Mouse (Mus musculus): ENCODE measurements around the gene Fbp2. TPM values are rescaled to one million over a fixed set of nuclear protein-coding genes. Genes with fewer than 3 reads are reported as not detected.
"Not testable (repeated sequence)": the region's sequence is repeated elsewhere in the genome, so short reads cannot be mapped to it uniquely, and the experiment has no call there.

Fbp2 gene
- total RNA-seq, 2 experiments from 2014 or later, result 37.0 to 40.0 TPM

DNA sequence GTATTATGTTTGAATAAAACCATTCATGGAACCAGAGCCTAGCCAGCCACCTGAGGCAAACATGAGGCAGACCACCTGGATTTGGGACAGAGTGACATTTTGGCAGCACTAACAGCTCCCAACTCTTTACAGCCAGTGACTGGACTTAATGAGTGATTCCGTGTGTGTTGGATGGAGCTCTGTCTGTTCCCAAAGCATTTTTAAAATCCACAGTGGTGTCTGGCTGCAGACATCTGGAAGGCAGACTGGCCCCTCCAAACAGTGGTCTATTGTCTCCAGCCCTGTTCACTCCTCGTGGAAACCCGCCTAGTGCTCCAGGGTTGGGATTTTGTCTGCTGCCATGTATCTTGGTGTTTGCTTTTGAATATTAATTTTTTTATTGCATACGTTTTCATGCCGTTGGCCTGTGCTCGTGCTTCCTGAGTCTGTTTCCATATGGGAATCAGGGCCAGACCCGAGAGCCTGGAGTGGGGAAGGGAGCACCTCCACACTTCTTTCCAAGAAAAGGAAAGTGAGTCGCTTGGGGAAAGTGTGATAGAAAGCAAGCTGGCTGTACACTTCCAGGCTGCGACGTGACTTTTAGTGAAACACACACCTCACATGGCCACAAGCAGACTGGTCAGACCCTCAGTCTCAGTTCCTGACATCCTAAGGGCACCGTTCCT, 7.6 kb upstream of the Fbp2 start:
- DNase-seq, result no peak
- intact Hi-C loops (cut with DNase I), result no loop called here

DNA sequence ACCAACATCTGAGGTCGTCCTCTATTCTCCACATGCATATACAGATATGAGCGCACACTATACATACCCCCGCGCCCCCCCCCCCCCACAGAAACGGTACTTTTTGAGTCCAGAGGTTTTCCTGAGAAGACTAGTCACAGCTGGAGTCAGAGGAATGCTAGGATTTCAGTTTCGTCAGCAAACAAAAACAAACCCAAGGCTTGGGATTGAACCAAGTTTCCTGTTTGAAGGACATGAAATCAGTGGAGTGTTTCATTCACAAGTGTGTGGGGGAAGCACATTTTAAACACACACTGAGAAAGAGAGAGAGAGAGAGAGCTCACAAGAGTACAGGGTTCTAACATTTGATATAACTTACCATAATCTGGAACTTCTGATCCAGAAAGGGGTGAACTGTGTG, 5.5 kb upstream of the Fbp2 start:
- intact Hi-C loops (cut with DNase I), result no loop called here
- DNase-seq, result no peak

DNA sequence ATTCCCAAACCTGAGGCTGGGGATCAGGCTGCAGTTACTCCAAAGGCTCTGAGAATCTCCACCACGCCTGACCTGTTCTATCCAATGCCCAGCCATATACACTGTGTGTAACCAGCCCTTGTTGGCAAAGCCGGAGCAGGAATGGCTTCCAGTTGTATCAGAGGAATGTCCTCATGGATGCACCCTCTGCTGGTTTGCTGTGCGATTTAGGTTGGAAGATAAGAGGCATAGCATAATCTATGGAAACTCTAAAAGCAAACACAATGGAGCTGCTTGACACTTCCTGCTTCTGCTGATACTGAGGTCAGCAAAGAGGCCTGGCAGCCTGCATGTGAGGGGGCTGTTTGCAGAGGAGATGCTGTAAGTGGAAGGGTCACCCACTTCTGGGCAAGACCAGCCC, 4.7 kb upstream of the Fbp2 start:
- no peak for DNase-seq
- intact Hi-C loops (cut with DNase I), result no loop called here

DNA sequence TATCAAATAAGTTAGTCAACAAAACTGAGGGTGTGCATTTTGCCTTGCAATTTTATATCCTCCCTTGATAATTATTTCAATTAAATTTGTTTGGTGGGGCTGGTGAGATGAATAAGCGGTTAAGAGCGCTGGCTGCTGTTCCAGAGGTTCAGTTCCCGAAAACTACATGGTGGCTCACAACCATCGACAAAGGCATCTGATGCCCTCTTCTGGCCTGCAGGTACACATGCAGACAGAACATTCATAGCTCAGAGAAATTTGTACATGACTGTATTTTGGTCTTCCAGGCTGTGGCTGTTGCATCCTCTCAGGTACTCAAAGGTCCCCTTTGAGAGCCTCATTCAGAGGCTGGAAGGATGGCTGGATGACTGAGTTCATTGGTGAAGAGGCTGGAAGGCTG, 1.8 kb upstream of the Fbp2 start:
- DNase-seq, result no peak
- intact Hi-C loops (cut with DNase I), result no loop called here

DNA sequence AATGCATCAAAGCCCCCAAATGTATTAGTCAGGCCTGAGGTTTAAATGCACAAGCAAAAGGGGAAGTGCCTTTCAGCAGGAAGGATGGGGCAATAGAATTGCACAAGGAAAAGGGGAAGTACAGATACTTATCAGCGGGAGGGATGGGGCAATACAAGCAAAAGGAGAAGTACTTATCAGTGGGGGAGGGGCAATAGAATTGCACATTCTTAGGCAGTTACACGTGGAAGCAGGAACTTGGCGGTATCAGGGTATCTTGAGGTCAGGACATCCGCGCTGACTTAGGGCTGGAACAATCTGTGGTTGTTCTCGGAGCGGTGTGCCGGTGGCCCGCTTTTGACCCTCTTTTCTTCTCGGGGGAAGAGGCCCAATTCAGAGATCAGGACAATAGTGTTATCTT, 1.0 kb upstream of the Fbp2 start:
- DNase-seq, result not testable (repeated sequence)
- intact Hi-C loops (cut with DNase I), result loop anchor here (5.0 to 10.0 kb wide), 3 partner anchors 204 to 392 kb away; partner anchors contain the start of gene Gm49359

DNA sequence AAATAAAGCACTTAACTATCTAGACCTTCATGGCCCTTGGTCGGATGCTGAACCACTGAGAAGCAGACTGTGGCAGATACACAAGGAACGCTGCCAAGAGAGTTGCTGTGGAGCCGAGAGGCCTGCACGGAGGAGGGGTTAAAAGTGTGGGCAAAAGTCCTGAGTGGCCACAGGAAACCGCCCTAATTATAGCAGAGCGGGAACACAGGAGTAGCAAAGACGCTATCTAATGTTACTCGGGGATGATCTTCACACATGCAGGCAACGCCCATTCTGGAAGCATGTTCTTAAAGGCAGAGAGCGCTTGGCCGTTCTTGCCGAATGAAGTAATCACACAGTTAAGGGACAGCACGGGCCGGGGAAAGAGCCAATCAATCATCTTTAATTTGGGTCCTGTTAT, 1.4 kb downstream of the Fbp2 start:
- peak; percentile 23 to 31 for DNase-seq
- intact Hi-C loops (cut with DNase I), result loop anchor here (2.0 to 10.0 kb wide), 4 partner anchors 202 to 390 kb away; partner anchors contain the start of gene Gm49359

DNA sequence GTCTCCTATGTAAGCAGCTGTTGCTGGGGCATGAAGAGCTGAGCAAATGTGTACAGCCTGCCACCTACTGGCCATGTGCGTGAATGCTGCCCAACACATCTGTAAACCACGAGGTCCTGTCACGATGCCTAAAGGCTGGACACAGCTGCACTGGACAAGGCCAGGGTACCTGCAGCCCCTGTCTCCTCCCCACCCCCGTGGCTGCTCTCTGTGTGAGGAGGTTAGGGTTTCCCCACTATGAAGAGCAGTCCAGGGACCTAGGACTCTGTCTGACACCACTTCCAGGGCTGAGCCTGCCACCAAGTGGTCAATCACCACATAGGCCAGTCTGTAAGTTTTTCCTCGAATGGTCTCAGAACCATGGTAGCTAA, 1.9 kb downstream of the Fbp2 start:
- DNase-seq, result peak; percentile 75 to 84
- intact Hi-C loops (cut with DNase I), result loop anchor here (2.0 to 10.0 kb wide), 4 partner anchors 201 to 389 kb away; partner anchors contain the start of gene Gm49359

DNA sequence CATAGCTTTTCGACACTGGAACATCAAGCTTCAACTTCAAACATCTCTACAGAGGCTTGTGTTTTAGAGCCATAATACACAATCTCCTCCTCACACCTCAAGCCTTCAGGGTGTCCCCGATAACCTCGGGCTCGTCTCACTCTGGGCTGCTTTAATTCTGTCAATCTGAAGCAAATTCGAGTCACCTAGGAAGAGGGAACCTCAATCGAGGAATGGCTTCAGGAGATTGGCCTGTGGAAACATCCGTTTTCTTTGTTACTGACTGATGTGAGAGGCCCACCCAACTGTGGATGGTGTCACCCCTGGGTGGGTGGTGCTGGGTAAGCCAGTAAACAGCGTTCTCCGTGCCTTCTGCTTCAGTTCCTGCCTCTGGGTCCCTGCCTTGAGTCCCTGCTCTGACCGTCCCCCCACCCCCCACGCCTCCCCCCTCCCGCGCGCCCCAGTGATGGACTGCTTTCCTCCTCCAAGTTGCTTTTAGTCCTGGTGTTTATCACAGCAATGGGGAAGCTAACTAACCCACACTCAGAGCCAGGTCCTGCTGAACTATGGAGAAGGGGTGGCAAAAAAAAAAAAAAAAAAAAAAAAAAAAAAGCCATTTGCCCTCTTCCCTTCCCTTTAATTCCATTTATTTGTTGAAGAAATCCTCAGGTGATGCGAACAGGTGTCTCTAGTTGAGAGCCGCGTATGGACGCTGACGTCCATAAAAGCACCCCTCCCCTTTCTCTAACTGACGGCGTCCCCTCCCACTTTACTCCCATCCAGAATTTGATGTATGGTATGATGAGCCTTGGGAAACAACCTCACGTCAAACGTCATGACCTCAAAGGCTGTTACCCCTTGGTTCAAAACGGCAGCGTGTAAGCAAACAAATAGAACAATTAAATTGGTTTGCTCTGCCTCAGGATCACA, 2.6 kb downstream of the Fbp2 start:
- DNase-seq, result no peak
- intact Hi-C loops (cut with DNase I), result loop anchor here (1.0 to 10.0 kb wide), 5 partner anchors 92 to 388 kb away; partner anchors contain the start of gene Gm49359

DNA sequence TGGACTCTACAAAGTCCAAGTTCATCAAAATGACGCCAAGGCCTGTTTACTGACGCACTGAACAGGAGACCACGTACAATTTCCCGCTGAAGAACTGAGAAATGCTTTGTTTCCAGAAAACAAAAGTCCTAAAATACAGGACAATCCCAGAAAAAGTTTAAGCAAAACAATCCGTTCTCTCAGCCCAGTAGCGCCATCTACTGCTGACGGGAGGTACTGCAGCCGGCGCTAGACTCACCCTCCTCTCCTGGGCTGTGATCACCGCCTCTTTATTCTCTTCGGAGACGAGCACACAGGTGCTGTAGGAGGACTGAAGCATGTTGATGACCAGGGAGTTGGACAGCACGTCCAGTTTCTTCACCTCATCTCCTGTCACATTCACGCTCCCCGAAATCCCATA, 3.6 kb downstream of the Fbp2 start:
- intact Hi-C loops (cut with DNase I), result loop anchor here (1.0 to 10.0 kb wide), 4 partner anchors 91 to 387 kb away; partner anchors contain the start of gene Gm49359
- peak; percentile 76 to 89 for DNase-seq

DNA sequence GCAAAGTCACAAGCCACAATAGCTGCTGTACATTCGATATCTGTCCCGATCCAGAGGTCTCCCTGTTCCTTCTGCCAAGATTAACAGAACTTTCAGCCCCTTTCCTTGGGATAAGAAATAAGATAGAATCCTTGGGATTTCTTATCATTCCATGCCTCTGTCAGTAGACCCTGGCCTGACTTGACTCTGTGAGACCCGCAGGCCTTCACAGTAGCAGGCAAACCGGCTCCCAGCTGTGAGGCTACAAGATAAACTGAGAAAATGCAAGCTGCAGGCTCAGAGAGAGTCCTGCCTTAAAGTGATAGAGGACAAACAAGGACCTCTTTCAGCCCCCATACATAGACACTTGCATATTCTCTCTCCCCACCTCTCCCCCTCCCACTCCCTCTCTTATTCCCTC, 24.9 kb downstream of the Fbp2 start:
- intact Hi-C loops (cut with DNase I), result no loop called here
- no peak for DNase-seq

DNA sequence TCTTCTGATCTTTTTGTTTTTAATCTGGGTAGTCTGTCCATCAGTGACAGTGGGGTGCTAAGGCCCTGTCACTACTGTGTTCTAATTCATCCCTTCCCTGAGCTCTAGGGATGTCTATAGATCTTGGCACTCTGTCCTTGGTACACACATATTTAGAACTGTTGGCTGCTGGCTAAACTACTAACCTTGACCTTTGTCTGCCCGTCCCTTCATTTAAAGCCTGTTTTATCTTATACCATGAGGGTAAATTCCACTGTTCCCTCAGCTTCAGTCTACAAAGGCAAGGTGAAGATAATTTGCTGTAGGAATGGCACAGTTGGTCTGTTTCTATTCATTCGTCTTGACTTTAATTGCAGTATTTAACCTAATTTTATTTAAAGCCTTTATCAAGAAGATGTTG, 26.0 kb downstream of the Fbp2 start:
- intact Hi-C loops (cut with DNase I), result no loop called here
- no peak for DNase-seq

DNA sequence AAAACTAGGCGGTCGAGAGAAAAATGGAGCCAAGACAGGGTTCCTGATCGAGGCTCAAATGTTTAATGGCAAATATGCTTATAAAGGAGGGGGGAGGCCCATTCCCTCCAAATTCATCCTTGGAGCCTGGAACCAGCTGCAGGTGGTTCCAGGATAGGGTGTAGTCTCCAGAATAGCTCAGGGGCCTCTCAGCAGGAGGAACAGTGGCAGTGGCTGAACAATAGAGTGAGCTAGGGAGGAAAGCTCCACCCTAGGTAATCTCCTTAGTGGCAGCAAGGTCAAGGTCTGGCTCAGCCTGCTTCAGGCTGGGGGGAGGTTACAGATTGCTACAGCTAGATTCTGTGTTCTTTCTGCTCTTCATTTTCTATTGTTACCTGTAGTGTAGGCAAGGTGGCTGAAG, 42.5 kb downstream of the Fbp2 start:
- intact Hi-C loops (cut with DNase I); DNase-seq: not testable (repeated sequence)

DNA sequence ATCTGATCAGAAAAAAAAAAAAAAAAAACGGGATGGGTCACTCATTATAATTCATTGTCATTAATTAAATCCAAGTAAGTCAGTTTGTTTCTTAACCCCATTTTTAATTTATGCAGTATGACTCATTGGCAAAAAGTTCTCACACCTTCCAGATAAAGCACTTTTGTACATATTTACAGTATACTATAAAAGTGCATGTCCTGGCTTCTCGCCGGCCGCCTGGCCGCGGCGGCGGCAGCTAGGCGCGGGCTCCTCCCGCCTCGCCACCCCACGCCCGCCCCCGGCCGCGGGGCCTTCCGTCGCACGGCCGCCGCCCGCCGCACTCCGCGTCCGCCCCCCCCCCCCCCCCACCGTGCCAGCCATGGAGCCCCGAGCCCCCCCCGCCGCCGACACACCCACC, 45.5 kb downstream of the Fbp2 start:
- intact Hi-C loops (cut with DNase I), result no loop called here
- no peak for DNase-seq

DNA sequence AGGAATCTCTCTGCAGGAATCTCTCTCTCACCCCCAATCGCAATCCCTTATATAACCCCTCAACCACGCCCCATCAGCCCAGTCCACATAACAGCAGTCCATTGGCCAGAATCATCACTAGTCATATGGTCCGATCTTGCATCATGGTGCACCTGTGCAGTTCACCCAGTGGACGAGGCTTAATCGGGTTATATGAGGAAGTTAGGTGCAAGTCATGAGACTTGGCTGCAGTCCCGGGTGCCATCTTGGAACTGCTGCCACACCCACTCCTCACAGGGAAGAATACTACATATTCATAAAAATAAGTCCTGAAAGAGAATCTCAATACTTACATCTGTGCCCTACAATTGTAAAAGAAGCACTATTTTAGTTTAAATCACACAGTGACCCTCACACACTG, 50.2 kb downstream of the Fbp2 start:
- DNase-seq; intact Hi-C loops (cut with DNase I): not testable (repeated sequence)

Other genes with a start within 250 kb of the Fbp2 start
- gene 6720489N17Rik, start 234.2 kb downstream of the Fbp2 start, total RNA-seq (2021), result 1 to 10 TPM in 1 of 2 experiments, under 1 TPM in 1; 0.76 to 1.6 TPM
- 1 to 10 TPM; 2.1 to 2.2 TPM for gene Platr25, start 97.7 kb downstream of the Fbp2 start, total RNA-seq (2021)
- 1 to 10 TPM in 1 of 2 experiments, under 1 TPM in 1; 0.60 to 1.2 TPM for gene Gm5141, start 72.6 kb downstream of the Fbp2 start, total RNA-seq (2021)
- gene Fbp1, start 29.9 kb upstream of the Fbp2 start, total RNA-seq (2021), result not detected
- gene 2010111I01Rik, start 106.5 kb upstream of the Fbp2 start, total RNA-seq (2021), result 10 to 100 TPM; 87.8 to 90.0 TPM